Mouse (Mus musculus): ENCODE measurements around the gene Tyms.
"Not testable (repeated sequence)": the region's sequence is repeated elsewhere in the genome, so short reads cannot be mapped to it uniquely, and the experiment has no call there.

Gene Tyms

DNA sequence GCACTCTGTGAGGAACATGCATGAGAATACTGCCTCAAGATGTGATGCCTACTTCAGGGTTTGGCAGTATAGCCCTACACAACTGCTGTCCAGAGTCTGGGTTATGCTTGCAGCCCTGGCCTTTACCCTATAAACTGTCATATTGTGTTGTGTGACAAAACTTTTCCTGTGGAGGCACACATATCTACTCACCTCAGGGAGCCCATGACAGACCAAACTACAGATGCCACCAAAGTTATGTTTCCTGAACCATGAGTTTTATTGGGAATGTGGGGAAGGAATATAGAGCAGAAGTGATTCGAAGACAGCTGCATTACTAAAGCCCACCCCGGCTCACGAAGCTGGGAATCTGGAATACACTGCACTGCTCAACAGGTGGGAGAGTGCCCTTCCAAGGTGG, 29.9 kb upstream of the Tyms start:
- in situ Hi-C loops (cut with MboI, MseI) = no loop called here

DNA sequence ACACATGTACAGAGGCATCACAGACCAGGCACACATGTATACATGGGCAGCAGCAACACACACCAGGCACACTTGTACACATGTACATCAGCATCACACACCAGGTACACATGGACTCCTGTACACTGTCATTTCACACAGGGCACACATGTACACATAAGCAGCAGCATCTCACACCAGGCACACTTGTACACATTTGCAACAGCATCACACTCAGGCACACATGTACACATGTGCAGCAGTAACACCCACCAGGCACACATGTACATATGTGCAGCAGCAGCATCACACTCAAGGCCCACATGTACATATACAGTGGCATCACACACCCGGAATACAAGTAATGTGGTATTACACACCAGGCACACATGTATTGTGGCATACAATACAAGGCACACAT, 24.8 kb upstream of the Tyms start:
- in situ Hi-C loops (cut with MboI, MseI) = no loop called here

DNA sequence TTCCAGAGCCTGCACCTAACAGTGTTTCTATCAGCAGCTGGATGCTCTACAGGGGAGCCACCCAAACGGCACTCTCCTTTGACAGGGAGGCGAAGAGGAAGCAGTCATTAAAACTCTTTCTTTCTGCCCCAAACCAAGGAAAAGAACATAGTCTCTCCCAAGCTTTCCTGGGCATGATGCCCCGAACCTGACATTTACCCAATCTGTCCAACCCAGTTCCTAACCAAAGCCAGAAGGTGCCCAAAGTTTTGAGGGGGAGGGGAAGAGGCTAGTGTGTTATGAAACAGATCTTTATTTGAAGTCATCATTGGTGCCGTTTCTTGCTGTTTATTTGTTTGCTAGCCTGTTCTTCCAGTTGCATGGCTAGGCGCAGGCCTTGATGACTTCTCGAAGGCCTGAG, 22.3 kb upstream of the Tyms start:
- in situ Hi-C loops (cut with MboI, MseI) = no loop called here

DNA sequence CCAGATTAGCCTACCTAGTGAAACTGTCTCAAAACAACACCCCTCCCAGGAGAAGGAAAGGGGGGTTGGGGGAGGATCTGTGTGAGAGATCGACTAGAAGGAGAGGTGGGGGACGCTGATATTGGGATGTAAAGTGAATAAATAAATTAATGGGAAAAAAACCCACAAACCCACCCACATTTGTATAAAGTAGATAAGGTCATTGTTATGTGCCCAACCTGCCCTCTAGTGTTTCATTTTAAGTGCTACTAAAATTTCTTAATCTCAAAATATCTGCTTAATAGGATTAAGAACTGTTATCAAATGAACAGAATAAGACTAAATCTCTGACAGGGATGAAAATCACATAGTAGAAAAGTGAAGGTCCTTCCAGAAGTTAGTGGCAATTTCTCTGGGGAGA, 21.0 kb upstream of the Tyms start:
- in situ Hi-C loops (cut with MboI, MseI) = no loop called here

DNA sequence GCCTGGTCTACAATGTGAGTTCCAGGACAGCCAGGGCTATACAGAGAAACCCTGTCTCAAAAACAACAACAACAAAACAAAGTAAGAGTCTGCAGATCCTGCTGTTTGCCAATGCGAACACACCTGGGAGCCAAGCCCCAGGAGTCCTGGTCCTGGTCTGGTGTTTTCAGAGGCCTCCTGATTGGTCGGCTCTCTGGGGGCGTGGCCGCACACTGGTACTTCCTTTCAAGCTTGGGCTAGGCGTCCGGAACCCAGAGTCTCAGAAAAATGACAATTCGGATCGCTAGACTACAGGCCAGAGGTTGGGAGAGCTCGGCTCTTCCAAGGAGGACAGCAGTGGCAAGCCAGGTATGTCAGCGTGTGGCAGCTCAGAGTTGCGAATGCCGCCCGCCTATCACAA, 19.3 kb upstream of the Tyms start:
- in situ Hi-C loops (cut with MboI, MseI) = no loop called here

DNA sequence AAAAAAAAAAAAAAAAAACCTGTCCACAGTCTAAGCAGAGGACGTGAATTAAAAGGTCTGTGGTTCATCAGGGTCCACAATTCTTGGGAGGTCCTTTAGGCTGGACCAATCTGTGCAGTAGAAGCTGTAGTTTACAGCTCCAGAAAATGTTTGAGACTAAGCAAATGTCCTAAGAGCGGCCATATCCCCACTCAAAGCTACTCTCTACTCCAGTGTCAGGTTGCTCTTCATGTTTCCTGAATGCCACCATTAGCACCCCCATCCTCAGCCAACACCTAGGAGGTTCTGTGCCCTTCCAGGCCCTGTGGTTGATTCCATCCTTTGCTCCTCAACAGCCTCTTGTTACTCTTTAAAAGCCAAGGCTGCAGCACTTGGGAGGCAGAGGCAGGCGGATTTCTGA, 1.0 kb downstream of the Tyms start:
- in situ Hi-C loops (cut with MboI, MseI) = no loop called here

DNA sequence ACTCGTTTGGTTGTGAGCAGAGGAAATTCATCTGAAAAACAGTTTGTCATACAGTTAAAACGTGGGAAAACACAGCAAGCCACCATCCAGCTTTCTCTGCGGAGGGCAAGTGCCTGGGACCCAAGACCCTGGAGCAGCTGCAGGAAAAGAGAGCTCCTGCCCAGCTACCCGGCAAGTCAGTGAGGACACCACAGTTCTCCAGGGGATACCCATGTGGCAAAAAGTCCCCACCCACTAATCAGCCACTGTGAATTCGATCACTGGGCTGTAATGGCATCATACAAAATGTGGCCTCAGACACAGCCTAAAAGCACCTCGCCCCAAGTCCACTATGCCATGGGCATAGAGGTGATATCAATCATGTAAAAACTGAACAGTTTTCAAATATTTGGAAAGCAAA, 1.7 kb downstream of the Tyms start:
- in situ Hi-C loops (cut with MboI, MseI) = no loop called here

DNA sequence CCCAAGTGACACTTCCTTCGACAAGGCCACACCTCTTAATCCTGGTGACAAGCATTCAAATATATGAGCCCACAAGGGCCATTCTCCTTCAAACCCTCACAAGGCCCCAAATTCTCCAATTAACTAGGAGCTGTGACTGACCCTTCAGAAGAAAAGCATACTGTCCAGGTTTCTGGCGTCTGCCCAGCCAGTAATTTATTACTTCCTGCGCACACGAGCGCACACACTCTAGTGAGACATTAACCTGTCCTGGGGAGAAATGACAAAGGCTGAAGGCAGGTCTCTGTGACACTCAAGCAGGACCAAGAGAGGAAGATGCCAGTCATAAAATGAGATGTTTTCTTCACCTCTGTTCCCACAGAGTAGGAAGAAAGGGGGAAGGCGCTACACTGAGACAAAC, 5.7 kb downstream of the Tyms start:
- in situ Hi-C loops (cut with MboI, MseI) = no loop called here

DNA sequence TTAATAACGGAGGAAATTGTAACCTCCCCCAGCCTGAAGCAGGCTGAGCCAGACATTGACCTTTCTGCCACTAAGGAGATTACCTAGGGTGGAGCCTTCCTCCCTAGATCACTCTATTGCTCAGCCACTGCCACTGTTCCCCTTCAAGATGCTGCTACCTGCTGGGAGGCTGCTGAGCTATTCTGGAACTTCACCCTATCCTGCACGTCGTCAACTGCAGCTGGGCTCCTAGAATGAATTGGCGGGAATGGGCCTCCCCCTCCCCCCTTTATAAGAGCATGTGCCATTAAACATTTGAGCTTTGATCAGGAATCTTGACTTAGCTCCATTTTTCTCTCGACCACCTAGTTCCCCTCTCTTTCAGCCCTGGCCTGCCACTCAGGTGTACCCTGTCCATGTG, 13.8 kb downstream of the Tyms start:
- in situ Hi-C loops (cut with MboI, MseI) = not testable (repeated sequence)

DNA sequence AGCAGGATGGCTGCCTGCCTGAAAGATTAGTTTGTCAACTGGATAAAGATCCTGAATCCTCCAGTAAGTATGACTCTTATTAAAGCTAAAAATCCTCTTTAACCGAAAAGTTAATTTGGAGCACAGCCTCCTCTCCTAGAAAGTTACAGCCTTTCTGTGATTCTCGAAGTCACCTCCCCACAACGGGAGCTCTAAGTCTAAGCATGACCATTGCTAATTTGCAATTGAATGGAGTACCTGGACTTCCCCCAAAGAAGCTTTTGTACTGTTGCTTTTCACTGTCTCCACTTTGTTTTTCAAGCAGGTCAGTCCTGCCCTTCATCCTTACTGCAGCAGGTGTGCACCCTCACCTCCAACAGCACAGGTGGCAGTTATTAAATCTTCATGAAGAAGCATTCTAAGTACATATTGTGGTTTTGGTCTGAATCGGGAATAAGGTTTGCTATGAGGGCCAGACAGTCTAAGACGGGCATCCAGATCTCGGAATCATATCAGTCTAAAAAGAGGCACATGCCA, 15.1 kb downstream of the Tyms start:
- in situ Hi-C loops (cut with MboI, MseI) = no loop called here

DNA sequence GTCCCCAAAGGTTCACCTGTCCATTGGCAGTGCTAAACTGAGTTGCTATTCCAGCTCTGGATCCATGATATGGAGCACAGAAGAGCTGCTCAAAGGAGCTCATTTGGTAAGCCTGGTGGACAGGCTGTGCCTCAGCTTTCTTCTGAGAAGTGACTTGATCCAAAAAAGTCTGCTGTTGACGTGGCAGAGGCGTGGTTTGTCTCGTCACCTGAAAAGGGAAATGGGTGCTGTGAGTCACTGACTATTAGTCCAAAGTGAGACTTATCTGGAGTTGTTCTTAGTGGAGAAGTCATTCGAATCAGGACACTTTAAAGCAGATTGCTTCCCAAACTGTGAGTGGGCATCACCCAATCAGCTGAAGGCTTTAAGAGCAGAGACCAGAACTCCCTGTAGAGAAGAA, 33.6 kb downstream of the Tyms start:
- in situ Hi-C loops (cut with MboI, MseI) = loop anchor here (10.0 kb wide), 2 partner anchors 305 to 1395 kb away; no protein-coding TSS in a partner anchor

DNA sequence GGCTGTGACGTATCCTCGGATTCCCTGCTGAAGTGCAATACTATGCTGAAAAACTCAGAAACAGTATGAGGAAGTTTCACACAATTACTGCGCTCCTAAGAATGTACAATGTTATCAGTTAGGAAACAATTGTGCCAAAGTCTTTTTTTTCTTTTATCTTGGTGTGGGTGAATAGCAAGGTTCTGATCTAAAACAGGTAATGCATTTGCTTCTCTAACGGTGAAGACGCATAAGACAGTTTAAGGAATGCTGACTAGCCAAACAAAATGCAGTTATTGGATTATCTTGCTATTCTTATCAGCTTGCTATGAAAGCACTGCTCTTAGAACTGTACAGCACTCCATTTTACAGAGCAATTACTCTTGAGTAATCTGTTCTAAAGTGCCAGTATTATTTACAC, 34.1 kb downstream of the Tyms start:
- in situ Hi-C loops (cut with MboI, MseI) = loop anchor here (10.0 kb wide), 1 partner anchor 1395 kb away; no protein-coding TSS in a partner anchor

DNA sequence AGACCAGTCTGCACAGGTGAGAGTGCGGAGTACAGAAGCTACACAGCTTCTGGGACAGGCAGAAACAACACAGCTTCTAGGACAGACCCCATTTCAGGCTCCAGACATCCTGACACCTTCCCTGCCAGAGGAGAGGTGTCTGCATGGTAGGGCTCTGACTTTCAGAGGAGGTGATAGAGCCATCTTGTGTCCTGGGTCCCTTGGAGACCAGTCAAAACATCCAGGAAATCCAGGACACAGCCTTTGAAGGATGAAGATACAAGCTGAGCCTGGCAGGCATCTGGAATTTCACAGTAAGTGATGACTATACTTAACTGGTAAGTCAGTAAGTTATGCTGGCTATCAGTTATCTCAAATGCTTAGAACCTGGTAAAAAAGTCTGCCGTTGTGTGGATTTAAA, 36.3 kb downstream of the Tyms start:
- in situ Hi-C loops (cut with MboI, MseI) = loop anchor here (10.0 kb wide), 1 partner anchor 1398 kb away; no protein-coding TSS in a partner anchor

DNA sequence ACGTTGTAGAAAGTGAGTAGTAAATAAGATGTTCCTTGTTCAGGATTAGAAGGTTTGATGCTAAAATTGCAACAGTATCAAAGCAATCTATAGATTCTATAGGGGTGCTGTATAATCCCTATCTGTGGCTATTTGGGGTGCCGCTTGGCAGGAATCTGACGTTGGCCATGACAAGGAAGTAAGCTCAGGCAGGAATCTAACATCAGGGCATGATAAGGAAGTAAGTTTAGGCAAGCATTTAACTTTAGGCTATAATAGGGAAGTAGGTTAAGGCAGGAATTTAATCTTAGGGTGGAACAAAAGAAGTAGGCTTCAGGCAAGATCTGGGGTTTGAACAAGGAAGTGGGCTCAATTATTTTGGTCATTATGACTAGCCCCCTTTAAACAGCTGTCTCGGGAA, 37.6 kb downstream of the Tyms start:
- in situ Hi-C loops (cut with MboI, MseI) = loop anchor here (10.0 kb wide), 1 partner anchor 1399 kb away; no protein-coding TSS in a partner anchor

DNA sequence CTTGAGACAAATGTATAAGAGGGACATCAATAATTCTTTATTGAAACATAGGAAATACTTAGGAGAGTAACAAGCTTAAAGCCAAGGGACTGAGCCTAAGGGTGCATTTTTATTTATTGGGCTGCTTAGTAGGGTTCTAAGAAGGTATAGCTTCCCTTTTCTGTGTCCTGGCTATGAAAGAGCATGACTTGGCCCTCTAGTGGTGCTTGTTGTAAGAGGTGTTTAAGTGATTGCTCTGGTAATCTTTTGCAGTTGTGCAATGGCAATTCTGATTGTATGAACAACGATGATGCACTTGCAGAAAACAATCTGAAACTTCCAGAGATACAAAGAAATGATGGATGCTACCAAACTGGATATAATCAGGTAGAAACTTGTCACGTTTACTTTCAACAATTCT, 58.8 kb downstream of the Tyms start:
- in situ Hi-C loops (cut with MboI, MseI) = loop anchor here (10.0 kb wide), 1 partner anchor 190 kb away; no protein-coding TSS in a partner anchor

DNA sequence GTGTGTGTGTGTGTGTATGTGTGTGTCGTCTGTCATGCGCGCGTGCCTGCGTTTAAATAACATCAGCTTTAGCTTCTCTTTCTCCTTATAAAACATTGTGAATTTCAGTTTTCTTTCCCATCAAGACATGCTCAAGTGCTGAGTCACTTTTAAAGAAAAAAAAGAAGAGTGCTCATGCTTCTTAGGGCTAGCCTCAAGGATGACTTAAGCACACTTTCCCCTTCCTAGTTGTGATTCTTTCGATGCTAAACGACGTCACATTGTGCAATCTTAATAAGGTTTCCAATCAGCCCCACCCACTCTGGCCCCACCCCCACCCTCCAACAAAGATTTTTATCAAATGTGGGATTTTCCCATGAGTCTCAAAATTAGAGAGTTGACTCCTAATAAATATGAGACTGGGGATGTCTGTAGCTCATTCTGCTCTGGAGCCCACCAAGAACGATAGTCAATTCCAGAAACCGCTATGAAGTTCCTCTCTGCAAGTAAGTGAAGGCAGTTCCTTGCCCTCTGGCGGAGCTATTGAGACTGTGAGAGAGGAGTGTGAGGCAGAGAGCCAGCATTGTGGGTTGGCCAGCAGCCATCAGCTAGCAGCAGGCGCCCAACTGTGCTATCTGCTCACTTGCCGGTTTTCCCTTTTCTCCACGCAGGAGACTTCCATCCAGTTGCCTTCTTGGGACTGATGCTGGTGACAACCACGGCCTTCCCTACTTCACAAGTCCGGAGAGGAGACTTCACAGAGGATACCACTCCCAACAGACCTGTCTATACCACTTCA, 60.5 kb downstream of the Tyms start, which contains the start of gene Il6:
Gene Il6, plus strand, starts transcription at position 389 of the 778 bp plus-strand sequence.
- in situ Hi-C loops (cut with MboI, MseI) = loop anchor here (10.0 kb wide), 1 partner anchor 188 kb away; no protein-coding TSS in a partner anchor

Data from regulatory T cell (primary cell).